Mouse (Mus musculus) kidney, adult 11 months (tissue): ENCODE measurements around the gene Homer1.

Source experiments
- DNase-seq: peaks from one replicate; pipeline ENCODE4 v3.0.0; 2022

The Homer1 gene

GRCm38 (mm10) chr13:93401947-93402346 lies 102.5 kb downstream of the Homer1 start:
- no peak for DNase-seq

- DNase-seq: no peak
These were observed 107.4 kb downstream of the Homer1 start for GRCm38 (mm10) chr13:93406855-93407254.

GRCm38 (mm10) chr13:93410343-93410742 lies 110.9 kb downstream of the Homer1 start:
- DNase-seq: no peak

- no peak for DNase-seq
These were observed 115.6 kb downstream of the Homer1 start for GRCm38 (mm10) chr13:93415055-93415454.

GRCm38 (mm10) chr13:93418292-93418691 lies 118.9 kb downstream of the Homer1 start:
- no peak for DNase-seq

GRCm38 (mm10) chr13:93419779-93420178 lies 120.3 kb downstream of the Homer1 start:
- DNase-seq: no peak

- DNase-seq: no peak
These were observed 123.8 kb downstream of the Homer1 start for GRCm38 (mm10) chr13:93423224-93423623.

- DNase-seq: peak; percentile 21
These were observed 128.8 kb downstream of the Homer1 start for GRCm38 (mm10) chr13:93427920-93428876.

GRCm38 (mm10) chr13:93429205-93429604 lies 129.8 kb downstream of the Homer1 start:
- no peak for DNase-seq

- DNase-seq: no peak
These were observed 140.7 kb downstream of the Homer1 start for GRCm38 (mm10) chr13:93440167-93440566.

GRCm38 (mm10) chr13:93453275-93453674 lies 153.8 kb downstream of the Homer1 start:
- DNase-seq: no peak
